Mouse (Mus musculus): ENCODE data around the gene Pde6h. TPM values are rescaled to one million over a fixed set of nuclear protein-coding genes. Genes with fewer than 3 reads are reported as not detected.

Gene Pde6h
- polyA plus RNA-seq, 1 experiment from 2014 or later: 0.20 TPM

DNA sequence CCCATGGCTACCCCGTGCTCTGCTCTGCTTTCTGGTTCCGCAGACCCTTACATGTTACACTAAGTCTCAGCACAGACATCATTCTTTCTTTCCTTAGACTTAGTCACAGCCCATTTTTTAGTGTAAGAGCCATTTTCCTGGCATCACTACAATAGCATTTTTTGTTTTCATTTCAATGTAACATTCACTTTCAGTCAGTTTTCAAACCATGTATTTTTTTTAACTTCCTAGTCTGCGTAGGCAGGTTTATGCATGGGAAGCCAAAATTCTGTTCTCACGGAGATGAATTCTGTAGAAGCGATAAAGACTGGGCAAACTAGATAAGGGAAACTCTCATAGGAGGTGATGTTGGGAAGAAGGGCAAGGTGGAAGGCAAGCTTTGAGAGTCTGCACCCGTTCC is 34.1 kb upstream of the Pde6h start:
- no peaks in the 10 kb centered on the region for H3K27me3 ChIP-seq (ENCODE audit: control insufficient read depth, insufficient read depth, low read depth, low read length)
- H3K27ac ChIP-seq (ENCODE audit: low read length): peak overlapping the region; percentile 71
- 64% methylated on average over 6 of the region's 6 CpGs for WGBS
- no peaks in the 10 kb centered on the region for H3K9me3 ChIP-seq (ENCODE audit: control insufficient read depth, low read length)
- peaks cover 16% of the 10 kb centered on the region; the same call in 1 of the 2 replicates for H3K4me1 ChIP-seq (replicated peaks; ENCODE audit: control insufficient read depth, insufficient read depth, low read length)
- H3K9ac ChIP-seq (ENCODE audit: low read length): no peak overlapping the region
- no peak overlapping the region for H3K4me3 ChIP-seq (ENCODE audit: low read length)
- ATAC-seq (ENCODE audit: low read depth): no peak
- no peaks in the 10 kb centered on the region for H3K36me3 ChIP-seq (ENCODE audit: control insufficient read depth, insufficient read depth, low read length)
- H3K4me2 ChIP-seq (ENCODE audit: low read depth, low read length): no peak overlapping the region

DNA sequence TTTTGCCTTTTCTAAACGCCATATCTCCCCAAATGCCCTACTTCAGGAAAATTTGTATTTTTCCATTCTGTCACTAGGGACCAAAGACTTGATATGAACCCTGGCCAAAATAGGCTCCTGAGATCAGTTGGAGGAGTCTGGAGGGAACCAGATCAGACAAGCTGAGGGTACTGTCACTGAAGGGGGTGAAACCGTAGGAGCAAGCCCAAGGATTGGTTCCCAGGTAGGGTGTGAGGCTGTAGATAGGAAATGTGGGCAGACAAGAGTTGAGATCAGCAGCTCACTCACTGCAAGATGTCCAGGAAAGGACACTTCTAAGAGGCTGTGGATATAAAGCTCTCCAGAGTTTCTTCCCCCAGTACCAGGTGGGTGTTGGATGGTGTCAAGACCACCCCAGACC is 31.6 kb upstream of the Pde6h start:
- Histone ChIP-seq H3K9me3 (ENCODE audit: control insufficient read depth, low read length) (no peaks in the 10 kb centered on the region), H3K27ac (ENCODE audit: low read length) (no peak overlapping the region), H3K4me1 (replicated peaks; ENCODE audit: control insufficient read depth, insufficient read depth, low read length) (peaks cover 29% of the 10 kb centered on the region; the same call in 1 of the 2 replicates), H3K27me3 (ENCODE audit: control insufficient read depth, insufficient read depth, low read depth, low read length) (no peaks in the 10 kb centered on the region), H3K36me3 (ENCODE audit: control insufficient read depth, insufficient read depth, low read length) (no peaks in the 10 kb centered on the region), H3K9ac (ENCODE audit: low read length) (no peak overlapping the region), H3K4me2 (ENCODE audit: low read depth, low read length) (no peak overlapping the region), H3K4me3 (ENCODE audit: low read length) (no peak overlapping the region)
- ATAC-seq (ENCODE audit: low read depth): no peak
- WGBS: 75% methylated on average over 2 of the region's 2 CpGs

DNA sequence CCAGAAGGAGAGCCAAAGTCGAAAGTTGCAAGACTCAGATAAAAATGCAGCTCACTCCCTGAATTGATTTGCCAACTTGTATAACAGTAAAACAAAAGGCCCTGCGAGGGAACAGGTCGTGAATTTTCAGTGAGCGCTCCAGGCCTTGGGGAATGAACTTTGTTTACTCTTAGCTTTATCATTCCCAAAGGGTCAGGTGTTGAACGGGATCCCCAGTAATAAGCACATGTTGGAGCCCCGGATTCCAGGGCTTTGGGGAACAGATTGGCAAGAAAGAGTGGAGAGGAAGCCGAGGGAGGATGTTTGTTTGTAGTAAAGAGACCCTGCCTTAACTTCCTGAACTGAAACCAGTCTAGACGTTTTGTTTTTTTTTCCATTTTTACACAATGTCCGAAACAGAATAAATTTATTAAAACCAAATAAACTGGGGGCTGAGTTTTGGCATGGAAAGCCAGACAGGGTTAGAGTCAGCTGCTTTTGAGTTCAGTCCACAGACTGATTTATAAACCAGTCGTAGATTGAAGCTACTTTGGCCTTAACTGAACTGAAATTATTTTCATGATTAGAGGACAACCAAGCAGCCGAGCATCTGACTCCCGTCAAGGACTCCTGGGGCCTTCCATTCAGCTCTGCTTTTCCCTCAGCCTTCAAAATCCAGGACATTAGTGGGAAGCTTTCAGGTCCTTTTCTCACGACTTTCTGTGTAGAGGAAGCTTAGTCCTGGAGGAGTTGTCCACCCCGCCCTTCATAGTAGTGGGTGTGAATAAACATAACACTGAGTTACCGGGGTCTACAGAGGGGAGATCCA is 28.9 kb upstream of the Pde6h start:
- no peak overlapping the region for H3K4me2 ChIP-seq (ENCODE audit: low read depth, low read length)
- H3K4me3 ChIP-seq (ENCODE audit: low read length): no peak overlapping the region
- no peaks in the 10 kb centered on the region for H3K9me3 ChIP-seq (ENCODE audit: control insufficient read depth, low read length)
- 21% methylated on average over 15 of the region's 15 CpGs for WGBS
- H3K36me3 ChIP-seq (ENCODE audit: control insufficient read depth, insufficient read depth, low read length): no peaks in the 10 kb centered on the region
- H3K27me3 ChIP-seq (ENCODE audit: control insufficient read depth, insufficient read depth, low read depth, low read length): no peaks in the 10 kb centered on the region
- H3K4me1 ChIP-seq (replicated peaks; ENCODE audit: control insufficient read depth, insufficient read depth, low read length): peaks cover 26% of the 10 kb centered on the region; the same call in 1 of the 2 replicates
- peak overlapping the region; percentile 40; the same call in 1 of the 2 replicates for H3K9ac ChIP-seq (ENCODE audit: low read length)
- ATAC-seq (ENCODE audit: low read depth): peak; percentile 13; the same call in 1 of the 2 replicates
- H3K27ac ChIP-seq (ENCODE audit: low read length): peak overlapping the region; percentile 87

DNA sequence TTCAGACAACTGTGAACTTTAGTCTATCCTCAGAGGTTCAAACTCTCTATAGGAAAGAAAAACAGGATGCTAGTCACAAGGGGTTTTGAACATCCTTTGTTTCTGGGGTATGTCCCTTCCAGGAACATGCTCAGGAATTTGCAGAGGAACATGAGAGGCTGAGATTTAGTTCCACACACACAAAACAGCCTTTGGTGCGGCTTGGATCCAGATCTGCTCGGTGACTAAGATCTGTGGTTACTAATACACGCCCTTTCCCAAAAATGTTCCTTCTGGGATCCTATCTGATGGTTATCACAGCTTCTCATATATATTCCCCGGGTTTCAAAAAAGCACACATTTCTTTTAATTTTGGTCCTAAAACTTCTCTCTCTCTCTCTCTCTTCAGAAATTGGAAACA is 25.8 kb upstream of the Pde6h start:
- Histone ChIP-seq H3K9me3 (ENCODE audit: control insufficient read depth, low read length) (no peaks in the 10 kb centered on the region), H3K4me1 (replicated peaks; ENCODE audit: control insufficient read depth, insufficient read depth, low read length) (peaks cover 31% of the 10 kb centered on the region), H3K36me3 (ENCODE audit: control insufficient read depth, insufficient read depth, low read length) (no peaks in the 10 kb centered on the region), H3K27me3 (ENCODE audit: control insufficient read depth, insufficient read depth, low read depth, low read length) (no peaks in the 10 kb centered on the region), H3K4me3 (ENCODE audit: low read length) (no peak overlapping the region), H3K4me2 (ENCODE audit: low read depth, low read length) (peak overlapping the region; percentile 23; the same call in 1 of the 2 replicates), H3K9ac (ENCODE audit: low read length) (0 out of 2 replicates have a peak overlapping the region, but pooled peaks have one; percentile 4), H3K27ac (ENCODE audit: low read length) (peak overlapping the region; percentile 95)
- WGBS: 31% methylated on average over 4 of the region's 4 CpGs
- peak; percentile 53 for ATAC-seq (ENCODE audit: low read depth)

DNA sequence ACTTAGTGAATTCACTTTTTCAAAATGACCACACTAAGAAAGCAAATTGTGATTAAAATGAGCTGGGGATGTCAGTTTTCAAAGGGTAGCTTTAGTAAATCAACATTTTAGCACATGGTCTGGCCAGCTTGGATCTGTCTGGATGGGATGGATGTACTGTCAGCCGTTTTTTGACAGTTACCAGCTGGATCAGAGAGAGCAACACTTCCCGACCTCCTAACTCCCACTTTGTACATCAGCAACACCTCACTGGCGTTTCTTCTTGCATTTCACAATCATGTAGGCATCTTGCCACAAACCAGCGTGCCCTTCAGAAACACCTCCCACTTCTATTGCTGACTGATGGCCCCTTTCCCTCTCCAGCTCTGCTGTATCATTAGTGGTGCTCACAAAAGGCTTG is 25.4 kb upstream of the Pde6h start:
- Histone ChIP-seq H3K4me2 (ENCODE audit: low read depth, low read length) (no peak overlapping the region), H3K9ac (ENCODE audit: low read length) (no peak overlapping the region), H3K27me3 (ENCODE audit: control insufficient read depth, insufficient read depth, low read depth, low read length) (no peaks in the 10 kb centered on the region), H3K4me3 (ENCODE audit: low read length) (no peak overlapping the region), H3K36me3 (ENCODE audit: control insufficient read depth, insufficient read depth, low read length) (no peaks in the 10 kb centered on the region), H3K9me3 (ENCODE audit: control insufficient read depth, low read length) (no peaks in the 10 kb centered on the region), H3K27ac (ENCODE audit: low read length) (peak overlapping the region; percentile 95), H3K4me1 (replicated peaks; ENCODE audit: control insufficient read depth, insufficient read depth, low read length) (peaks cover 31% of the 10 kb centered on the region)
- 26% methylated on average over 4 of the region's 4 CpGs for WGBS
- peak; percentile 96 for ATAC-seq (ENCODE audit: low read depth)

DNA sequence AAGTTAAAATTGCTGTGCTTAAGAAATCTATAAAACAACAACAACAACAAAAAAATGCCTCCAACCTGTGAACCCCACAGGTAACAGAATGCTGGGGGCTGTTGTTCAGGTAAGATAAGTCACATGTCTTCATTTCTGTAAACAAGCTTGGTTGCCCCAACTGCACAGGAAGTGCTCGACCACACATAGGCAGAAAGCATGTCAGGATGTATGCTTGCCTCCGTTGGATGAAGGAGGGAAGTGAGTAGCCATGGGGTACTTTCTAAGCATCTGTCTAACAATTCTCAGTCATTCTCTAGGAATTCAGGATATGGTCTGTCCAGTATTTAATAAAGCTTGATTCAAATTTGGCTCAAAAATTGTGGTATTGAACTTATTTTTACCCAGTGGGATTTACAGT is 24.7 kb upstream of the Pde6h start:
- Histone ChIP-seq H3K4me3 (ENCODE audit: low read length) (no peak overlapping the region), H3K4me2 (ENCODE audit: low read depth, low read length) (no peak overlapping the region), H3K36me3 (ENCODE audit: control insufficient read depth, insufficient read depth, low read length) (no peaks in the 10 kb centered on the region), H3K4me1 (replicated peaks; ENCODE audit: control insufficient read depth, insufficient read depth, low read length) (peaks cover 34% of the 10 kb centered on the region), H3K27ac (ENCODE audit: low read length) (peak overlapping the region; percentile 95), H3K9me3 (ENCODE audit: control insufficient read depth, low read length) (no peaks in the 10 kb centered on the region), H3K27me3 (ENCODE audit: control insufficient read depth, insufficient read depth, low read depth, low read length) (no peaks in the 10 kb centered on the region), H3K9ac (ENCODE audit: low read length) (no peak overlapping the region)
- WGBS: 35% methylated on average over 2 of the region's 2 CpGs
- ATAC-seq (ENCODE audit: low read depth): no peak

DNA sequence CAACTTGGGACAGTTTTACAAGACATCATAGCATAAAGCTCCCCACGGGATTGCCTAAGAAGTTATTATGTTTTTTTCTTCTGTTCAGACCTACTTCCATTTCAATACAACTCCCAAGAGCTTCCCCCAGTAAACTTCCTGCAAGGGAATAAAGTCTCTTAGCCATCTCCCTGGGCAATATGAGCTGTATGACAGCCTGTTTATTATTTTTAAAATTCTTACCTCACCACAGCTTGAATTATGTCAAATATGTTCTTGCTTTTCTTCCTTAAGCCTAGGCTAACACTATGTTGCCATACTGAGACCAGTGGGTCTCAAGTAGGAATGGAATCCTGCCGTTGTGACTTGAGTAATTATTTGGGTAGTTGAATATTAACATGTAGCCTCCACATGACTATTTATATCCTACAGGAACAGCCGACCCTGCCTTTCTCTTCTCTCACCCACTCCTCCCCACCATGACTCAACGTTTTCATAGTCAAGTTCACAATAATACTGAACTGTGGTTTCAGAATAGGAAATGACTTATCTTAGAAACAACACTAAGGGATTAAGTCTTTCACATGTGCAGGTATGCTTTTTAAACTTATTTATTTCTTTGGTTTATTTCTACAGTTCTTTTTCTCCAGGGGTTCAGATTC is 23.1 kb upstream of the Pde6h start:
- Histone ChIP-seq H3K4me2 (ENCODE audit: low read depth, low read length) (no peak overlapping the region), H3K9me3 (ENCODE audit: control insufficient read depth, low read length) (no peaks in the 10 kb centered on the region), H3K36me3 (ENCODE audit: control insufficient read depth, insufficient read depth, low read length) (no peaks in the 10 kb centered on the region), H3K4me1 (replicated peaks; ENCODE audit: control insufficient read depth, insufficient read depth, low read length) (peaks cover 30% of the 10 kb centered on the region), H3K27me3 (ENCODE audit: control insufficient read depth, insufficient read depth, low read depth, low read length) (no peaks in the 10 kb centered on the region), H3K27ac (ENCODE audit: low read length) (peak overlapping the region; percentile 50), H3K4me3 (ENCODE audit: low read length) (no peak overlapping the region), H3K9ac (ENCODE audit: low read length) (no peak overlapping the region)
- ATAC-seq (ENCODE audit: low read depth): no peak
- WGBS: 25% methylated on average over 4 of the region's 4 CpGs

DNA sequence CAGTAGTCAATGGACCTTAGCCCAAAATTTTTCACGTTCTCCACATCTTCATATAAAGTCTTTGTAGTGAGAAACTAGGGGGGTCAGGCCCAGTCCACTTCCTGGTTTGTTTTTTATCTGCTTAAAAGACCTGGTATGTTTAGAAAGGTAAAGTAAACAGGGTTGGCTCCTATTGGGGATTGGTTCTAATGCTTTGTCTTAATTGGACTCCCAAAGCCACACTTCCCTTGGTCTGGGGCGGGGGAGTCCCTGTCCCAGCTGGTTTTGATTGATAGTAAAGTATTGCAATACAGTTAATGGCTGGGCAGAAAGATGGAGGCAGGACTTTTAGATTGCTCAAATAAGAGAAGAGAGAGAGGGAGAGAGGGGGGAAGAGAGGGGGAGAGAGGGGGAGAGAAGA is 22.6 kb upstream of the Pde6h start:
- no peak overlapping the region for H3K9ac ChIP-seq (ENCODE audit: low read length)
- no peak for ATAC-seq (ENCODE audit: low read depth)
- WGBS: 51% methylated on average over 2 of the region's 2 CpGs
- H3K4me3 ChIP-seq (ENCODE audit: low read length): no peak overlapping the region
- H3K4me1 ChIP-seq (replicated peaks; ENCODE audit: control insufficient read depth, insufficient read depth, low read length): peaks cover 30% of the 10 kb centered on the region
- no peaks in the 10 kb centered on the region for H3K36me3 ChIP-seq (ENCODE audit: control insufficient read depth, insufficient read depth, low read length)
- no peaks in the 10 kb centered on the region for H3K27me3 ChIP-seq (ENCODE audit: control insufficient read depth, insufficient read depth, low read depth, low read length)
- H3K4me2 ChIP-seq (ENCODE audit: low read depth, low read length): no peak overlapping the region
- H3K9me3 ChIP-seq (ENCODE audit: control insufficient read depth, low read length): no peaks in the 10 kb centered on the region
- no peak overlapping the region for H3K27ac ChIP-seq (ENCODE audit: low read length)

DNA sequence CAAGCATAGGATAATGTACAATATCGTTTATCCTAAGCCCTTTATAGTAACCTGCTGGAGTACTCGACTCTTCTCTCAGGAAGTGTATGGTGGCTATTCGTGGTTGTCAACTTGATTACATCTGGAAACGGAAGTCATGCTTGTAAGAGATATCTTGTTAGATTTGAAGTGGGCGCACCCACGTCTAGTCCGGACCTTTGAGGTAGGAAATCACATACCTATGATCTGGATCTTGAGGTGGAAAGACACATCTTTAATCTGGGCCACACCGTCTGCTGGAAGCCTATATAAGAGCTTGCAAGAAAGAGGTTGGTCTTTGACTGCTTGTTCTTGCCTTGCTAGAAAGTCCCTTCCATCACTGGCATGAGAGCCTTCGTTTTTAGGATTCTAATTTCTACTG is 21.1 kb upstream of the Pde6h start:
- 84% methylated on average over 9 of the region's 9 CpGs for WGBS
- no peaks in the 10 kb centered on the region for H3K9me3 ChIP-seq (ENCODE audit: control insufficient read depth, low read length)
- no peak overlapping the region for H3K4me3 ChIP-seq (ENCODE audit: low read length)
- no peaks in the 10 kb centered on the region for H3K36me3 ChIP-seq (ENCODE audit: control insufficient read depth, insufficient read depth, low read length)
- H3K27me3 ChIP-seq (ENCODE audit: control insufficient read depth, insufficient read depth, low read depth, low read length): no peaks in the 10 kb centered on the region
- H3K4me1 ChIP-seq (replicated peaks; ENCODE audit: control insufficient read depth, insufficient read depth, low read length): peaks cover 36% of the 10 kb centered on the region
- no peak overlapping the region for H3K4me2 ChIP-seq (ENCODE audit: low read depth, low read length)
- no peak overlapping the region for H3K27ac ChIP-seq (ENCODE audit: low read length)
- no peak for ATAC-seq (ENCODE audit: low read depth)
- no peak overlapping the region for H3K9ac ChIP-seq (ENCODE audit: low read length)
